Mouse (Mus musculus) CD4-positive helper T cell, adult 2 months (primary cell): Measurements from ENCODE around the gene Pyroxd1.
"Not testable (repeated sequence)": the region's sequence is repeated elsewhere in the genome, so short reads cannot be mapped to it uniquely, and the experiment has no call there.

Experiments
- DNase-seq: peaks from one replicate; pipeline ENCODE4 v3.0.0-alpha.2; 2012; ENCODE audit warnings: low read depth, missing footprints, low spot score

Gene Pyroxd1

DNA sequence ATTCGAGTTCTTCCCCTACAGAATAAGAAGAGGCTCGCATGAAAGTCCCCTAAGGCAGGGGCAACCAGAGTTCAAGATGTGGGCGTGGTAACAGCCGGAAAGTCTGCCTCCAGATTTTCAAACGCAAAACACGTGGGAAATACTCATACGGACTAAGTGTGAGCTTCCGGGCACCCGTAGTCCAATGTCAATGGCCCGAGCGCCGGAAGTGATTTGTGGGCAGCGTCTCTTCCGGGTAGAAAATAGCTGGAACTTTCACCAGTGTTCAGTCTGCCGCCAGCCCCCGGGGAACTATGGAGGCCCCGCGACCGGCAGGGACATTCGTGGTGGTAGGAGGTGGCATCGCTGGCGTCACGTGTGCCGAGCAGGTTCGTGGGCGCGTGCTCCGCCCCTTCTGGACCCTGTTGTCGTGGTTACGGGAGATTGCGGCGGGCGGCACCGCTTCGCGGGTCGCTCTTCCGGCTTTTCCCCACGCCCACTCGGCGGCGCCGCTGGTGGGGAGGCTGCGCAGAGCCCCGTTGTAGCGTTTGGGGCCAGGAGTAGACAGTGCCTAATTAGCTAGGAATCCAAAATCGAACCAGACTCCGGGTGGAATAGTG, at the start of gene Pyroxd1:
Gene Pyroxd1 (plus strand): TSS at position 215 of the 599 bp plus-strand sequence.
- DNase-seq: peak; percentile 92

DNA sequence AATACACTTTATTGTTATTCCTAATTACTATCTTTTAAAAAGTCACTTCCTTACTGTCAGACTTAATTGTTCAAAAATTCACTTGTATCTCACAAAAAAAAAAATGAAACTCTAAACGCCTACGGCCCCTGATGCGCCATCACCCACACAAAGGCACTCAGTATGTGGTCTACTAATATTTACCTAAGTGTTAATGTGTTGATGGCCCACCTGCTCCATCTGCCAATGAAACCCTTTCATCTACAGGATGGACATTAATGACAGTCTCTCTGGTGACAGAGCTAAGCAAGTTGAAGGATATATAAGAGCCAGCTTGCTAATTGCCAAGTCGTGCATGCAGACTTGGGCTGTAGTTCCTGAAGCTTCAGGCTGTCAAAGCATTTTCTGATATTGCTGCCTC, 47.4 kb upstream of the Pyroxd1 start, which contains the start of gene Iapp:
Gene Iapp (plus strand): TSS at position 326 of the 400 bp plus-strand sequence.
- DNase-seq: no peak

DNA sequence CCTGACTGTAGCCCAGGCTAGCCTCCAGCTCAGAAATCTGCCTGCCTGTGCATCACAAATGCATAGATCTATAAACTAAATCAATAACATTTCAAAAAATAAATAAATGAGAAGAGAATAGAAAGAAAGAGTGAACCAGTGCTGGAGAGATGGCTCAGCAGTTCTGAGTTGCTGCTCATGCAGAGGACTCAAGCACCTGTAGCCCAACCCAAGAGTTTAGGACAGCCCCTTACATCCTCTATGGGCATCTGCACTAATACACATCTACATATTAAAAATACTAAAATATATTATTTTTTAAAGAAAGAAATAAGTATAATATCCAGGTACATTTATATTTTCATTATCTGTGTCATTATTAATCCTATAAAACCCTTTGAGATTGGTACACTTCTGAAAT, 40.4 kb upstream of the Pyroxd1 start:
- no peak for DNase-seq

DNA sequence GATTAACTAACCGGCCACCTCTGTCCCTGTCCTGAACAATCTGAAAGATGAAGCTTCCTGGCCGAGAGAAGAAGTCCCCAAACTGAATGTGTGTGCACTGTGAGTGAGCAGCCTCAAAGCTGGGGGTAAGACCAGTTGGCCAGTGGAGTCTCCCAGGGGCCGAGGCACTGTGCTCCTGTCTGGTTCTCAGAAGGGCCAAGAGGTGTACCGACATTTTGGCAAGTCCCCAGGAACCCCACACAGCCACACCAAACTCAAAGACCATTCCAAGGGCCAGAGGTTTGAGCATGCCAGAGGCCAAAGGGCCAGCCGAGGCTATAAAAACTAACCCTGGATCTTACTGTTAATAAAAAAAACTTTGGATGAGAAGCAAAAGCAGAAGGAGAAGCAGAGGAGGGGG, 31.2 kb upstream of the Pyroxd1 start:
- no peak for DNase-seq

DNA sequence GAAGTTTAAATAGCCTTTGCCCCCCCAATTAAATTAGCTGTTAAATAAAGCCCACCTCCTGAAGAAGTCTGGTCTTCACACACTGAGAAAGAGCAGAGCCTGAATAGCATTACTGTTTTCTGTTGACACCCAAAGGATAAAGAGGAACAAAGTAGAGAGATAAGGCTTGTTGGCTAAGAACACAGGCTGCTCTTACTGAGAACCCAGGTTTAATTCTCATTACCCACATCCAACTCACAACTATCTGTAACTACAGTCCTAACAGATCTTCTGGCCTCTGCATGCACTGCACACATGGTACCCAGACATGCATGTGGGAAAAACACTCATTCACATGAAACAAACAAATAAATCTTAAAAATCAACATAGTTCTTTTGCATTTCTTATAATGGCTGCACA, 28.3 kb upstream of the Pyroxd1 start:
- DNase-seq: no peak

DNA sequence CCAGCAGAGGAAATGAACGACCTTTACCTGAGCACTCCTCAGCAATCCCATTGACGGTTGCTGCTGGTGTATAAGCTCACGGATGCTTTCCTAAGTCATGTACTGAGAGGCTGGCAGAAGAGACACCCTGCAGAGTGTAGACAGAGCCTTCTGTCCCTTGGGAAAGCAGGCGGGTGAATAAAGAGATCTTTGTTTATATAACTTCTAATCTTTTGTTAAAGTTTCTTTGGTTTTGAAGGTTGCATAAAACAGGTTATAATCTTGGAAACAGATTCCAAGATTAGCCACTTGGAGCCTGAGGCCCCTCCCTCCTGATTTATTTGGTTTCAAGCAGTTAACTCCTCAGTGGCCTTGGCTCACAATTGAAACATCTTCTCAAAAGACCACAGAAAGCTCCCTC, 22.6 kb upstream of the Pyroxd1 start, which contains the start of gene Slco1a5:
Gene Slco1a5 (minus strand): TSS at position 101 of the 400 bp plus-strand sequence.
- DNase-seq: no peak

DNA sequence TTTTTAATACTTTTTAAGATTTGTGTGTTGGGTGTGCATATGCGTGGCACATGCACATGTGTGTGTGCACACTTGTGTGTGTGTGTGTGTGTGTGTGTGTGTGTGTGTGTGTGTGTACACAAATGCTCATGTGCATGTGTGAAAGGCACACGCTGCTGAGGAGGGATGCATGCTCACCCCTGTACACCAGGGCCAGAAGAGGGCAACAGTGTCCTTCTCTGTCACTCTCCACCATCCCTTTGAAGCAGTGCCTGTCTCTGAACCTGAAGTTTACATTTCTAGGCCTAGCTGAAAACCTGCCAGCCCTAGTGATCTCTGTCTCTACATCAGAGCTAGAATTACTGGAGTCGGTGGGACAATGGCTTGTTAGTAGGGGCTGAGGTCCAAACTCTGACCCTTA, 18.9 kb upstream of the Pyroxd1 start:
- no peak for DNase-seq

DNA sequence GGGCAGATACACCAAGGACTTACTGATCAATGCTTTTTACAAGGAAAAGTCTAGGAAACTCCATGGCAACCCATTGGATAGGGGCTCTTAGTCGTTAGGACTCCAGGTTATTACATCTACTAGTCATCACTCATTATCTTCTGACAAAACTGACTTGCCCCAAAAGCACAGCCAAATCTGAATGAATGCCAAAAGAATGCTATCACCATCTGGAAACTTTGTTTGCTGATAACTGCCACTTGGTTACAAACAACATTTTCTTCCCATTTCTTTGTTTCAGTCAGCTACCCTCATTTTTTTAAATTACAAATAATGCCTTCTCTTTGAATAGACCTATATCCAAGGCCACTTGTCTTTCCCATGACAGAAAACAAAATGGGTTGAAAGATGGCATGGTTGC, 16.3 kb upstream of the Pyroxd1 start:
- no peak for DNase-seq

DNA sequence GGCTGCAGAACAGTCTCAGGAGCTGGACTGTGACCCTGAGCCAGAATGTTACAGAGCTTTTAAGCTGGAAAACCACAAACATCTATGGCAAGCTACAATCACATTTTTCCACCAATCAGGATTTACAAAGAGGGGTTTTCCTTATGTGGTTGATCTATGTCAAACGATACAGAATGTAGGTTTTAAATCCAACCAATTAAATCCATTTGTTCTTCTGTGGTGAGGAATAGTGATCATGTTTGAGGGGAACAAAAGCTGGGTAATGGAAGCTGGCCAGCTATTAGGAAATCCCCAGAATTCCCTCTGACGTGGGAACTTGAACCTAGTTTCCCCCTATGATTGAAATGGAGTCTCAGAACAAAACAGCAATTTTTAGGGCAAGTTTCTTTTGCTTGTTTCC, 6.5 kb upstream of the Pyroxd1 start:
- DNase-seq: no peak

DNA sequence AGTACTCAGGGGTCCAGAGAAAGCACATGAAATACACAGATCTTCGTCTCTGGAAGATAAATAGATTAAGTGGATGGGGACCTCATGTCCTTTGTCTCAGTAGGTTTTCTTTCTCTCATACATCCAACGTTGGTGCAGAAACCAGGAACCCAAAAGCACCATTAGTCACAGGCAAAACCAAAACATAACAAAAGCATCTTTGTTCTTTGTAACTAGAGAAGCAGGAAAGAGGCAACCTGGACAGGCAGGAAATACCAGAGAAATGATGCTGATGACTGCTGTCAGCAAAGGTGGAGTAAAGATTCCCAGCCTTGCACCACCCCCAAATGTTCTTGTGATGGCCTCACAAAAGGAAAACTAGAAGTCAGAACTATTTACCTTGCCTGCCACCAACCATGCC, 5.9 kb upstream of the Pyroxd1 start:
- no peak for DNase-seq

DNA sequence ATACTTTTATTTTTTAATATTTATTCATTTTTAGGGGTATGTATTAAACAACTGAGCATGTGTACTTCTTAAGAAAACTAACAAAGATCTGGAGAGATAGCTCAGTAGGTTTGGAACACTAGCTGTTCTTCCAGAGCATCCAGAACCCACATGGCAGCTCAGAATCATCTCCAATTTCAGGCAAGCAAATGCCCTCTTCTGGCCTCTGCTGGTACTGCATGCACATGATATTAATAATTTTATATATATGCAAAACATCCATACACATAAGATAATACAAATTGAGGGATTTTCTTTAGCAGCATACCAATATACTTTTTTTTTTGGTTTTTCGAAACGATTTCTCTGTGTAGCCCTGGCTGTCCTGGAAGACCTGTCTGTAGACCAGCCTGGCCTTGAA, 1.9 kb upstream of the Pyroxd1 start:
- DNase-seq: peak; percentile 67

DNA sequence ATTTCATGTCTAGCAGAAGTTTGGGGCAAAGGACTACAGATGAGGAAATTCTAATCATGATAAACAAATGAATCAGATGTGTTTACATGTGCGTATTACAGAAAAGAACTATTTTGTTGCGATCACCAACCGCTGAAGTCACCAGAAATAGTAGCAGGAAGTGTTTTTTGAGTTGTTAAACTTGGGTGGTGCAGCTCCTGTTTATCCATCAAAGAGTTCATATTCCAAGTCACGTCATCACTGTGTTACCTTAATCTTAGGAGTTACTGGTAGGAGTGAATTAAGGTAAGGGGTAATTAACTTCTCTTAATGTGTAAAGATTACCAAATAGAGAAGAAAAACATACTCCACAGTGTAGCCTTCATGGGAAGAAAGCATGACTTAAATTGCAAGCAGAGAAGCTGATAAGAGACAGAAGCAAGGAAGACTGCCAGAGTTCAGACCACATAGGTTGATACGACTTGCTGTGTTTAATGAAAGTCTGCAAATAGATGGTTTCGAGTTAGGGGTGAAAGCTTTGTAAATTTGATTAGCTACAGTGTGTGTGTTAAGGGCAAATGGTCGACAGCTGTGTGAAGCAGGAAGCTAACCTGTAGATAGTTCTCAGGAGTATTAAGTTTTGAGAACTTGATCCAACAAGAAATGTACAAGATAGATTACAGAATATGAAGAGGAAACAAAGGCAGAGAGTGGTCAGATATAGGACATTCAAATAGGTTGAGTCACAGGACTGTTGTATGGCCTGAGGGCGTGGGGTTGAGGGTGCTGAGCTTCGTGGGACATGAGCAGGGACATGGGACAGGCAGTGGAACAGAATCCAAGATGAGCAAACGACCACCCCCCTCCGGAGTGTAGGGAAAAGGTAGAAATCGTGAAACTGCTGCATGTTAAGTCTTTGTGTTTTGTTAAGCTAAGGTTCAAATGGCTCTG, 992 bp downstream of the Pyroxd1 start:
- DNase-seq: peak; percentile 32

DNA sequence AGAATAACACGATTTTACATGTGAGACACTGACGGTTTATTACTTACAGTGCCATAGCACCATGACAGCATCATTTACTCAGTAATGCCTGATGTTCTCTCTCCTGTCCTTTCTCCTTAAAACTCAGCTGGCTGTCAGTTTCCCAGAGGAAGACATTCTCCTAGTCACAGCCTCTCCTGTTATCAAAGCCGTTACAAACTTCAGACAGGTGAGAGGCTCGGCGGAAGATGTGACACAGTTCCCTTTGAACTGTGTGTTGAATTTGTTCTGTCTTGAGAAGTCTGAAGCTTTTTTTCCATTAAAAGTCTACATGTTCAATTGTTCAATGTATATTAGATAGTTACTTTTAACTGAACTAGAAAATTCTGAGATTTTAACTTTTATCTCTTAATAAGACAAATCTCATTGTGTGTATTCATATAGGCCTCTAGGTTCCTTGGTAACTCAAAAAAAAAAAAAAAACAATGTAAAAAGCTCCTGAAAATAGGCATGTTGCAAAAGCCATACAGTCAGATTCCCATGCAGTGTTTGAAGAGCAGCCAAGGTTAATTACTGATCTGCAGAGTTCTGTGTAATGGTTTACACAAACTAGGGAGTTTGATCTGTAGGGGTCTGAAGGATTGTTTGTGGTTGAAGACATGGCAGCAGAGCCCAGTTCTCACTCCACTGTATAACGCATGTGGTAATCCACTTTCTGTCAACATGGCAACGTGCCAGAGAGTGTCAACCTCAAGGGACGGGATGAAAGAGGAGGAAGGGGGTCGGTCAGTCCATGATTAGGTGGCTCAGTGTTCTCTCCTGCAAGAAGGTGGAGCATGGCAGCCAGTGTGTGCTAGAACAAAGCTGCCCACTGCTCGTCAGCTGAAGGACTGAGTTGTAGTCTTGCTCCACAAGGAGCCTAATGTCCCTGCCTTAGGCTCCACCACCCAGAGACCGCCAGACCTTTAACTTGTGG, 2.3 kb downstream of the Pyroxd1 start:
- DNase-seq: no peak

DNA sequence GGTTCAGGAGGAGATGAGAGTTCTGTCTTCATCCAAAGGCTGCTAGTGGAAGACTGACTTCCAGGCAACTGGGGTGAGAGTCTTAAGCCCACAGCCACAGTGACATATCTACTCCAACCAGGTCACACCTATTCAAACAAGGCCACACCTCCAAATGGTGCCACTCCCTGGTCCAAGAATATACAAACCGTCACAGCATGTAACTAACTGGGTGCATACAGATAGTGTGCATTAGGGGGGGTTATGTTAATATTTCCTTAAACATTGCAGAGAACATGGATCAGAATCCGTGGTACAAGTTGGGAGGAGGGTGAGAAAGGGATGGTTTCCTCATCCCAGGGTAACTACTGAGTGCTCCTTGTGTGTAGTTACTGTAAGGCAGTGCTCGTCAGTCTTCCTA, 6.6 kb downstream of the Pyroxd1 start:
- DNase-seq: not testable (repeated sequence)

DNA sequence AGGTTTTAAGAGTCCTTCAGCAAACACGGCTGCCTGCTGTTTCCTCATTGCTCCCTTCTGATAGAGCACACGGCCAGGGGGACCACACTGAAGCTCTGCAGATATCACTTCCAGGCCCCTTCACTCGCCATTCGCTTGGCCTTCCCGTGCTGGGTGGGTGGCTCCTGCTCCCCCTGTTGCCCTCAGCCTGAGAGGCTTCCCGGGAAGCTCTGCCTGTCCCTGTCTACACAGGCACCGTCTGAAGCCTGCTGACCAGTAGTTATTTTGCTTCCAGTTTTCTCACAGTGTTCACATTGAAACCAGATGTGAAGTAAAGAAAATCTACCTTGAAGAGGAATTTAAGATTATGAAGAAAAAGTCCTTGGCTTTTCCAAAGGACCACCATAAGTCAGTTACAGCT, 11.7 kb downstream of the Pyroxd1 start:
- no peak for DNase-seq

DNA sequence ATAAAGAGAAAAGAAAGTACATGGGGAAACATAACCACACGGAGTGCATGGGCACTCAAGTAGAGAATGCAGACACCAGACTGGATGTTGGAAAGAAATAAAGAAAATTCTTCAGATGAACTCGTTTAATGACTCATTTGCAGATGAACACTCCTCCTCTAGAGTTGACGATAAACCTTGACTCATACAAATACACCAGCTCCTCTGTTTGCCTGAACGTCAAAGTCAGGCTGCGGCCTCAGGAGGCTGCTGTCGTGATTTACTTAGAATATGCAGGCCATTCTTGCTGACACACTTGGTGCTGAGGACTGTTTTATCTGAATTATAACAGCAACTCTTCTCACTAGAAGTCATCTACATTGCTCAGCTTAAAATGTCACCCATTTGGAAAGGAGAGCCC, 16.6 kb downstream of the Pyroxd1 start:
- DNase-seq: no peak

DNA sequence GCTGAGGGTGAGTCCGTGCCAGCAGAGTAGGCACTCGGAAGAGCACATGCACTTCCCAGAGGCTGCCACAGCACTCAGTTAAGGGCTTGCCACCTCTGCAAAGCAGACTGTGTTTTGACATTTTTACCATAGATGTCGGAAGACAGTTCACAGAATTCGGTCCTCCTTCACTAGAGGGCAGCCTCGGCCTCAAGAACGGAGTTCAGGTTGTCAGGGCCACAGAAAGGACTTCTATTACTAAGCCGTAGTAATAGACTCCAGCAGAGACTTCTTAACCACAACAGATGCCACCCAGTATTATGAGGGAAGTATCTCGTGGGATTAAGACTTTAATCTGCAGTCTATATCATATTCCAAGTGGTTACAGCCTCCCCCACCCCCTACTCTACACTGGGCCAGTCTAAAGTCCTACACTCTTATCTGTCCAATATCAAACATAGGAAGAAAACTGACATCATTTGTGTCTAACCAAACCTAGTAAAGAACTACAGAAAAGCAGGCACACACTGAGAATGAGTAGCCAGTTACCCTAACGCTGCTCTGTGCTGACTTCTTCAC, 17.6 kb downstream of the Pyroxd1 start:
- no peak for DNase-seq

DNA sequence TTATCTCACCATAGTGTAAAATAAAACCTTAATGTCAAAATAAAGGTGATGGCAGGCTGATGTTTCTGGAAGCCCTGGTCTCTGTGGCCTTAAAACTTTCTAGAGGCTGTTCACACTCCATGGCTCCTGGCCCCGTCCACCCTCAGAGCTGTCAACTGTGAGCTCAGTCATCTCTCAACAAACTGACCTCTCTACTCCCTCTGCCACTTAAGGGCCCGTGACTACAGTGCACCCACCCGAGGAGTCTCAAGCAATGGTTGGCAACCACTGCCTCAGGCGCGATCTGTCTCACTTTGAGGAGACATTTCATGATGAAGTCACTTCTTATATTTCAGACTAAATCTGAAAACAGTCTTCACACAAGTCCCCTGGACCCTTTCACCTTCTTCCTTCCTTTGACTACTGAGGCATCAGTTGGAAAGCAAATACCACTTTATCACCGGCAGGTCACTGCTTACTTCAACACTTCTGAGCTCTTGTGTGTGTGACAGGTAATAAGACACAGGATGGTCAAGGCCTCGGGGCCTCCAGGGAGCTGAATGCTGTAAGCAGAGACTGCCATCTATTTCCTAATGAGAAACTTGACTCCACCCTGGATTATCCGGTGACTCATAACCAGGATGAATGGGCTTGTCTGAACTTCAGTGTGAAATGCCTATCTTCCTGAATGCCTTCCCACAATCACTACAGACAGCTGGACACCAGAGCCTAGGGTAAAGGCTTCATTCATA, 20.5 kb downstream of the Pyroxd1 start:
- DNase-seq: no peak

DNA sequence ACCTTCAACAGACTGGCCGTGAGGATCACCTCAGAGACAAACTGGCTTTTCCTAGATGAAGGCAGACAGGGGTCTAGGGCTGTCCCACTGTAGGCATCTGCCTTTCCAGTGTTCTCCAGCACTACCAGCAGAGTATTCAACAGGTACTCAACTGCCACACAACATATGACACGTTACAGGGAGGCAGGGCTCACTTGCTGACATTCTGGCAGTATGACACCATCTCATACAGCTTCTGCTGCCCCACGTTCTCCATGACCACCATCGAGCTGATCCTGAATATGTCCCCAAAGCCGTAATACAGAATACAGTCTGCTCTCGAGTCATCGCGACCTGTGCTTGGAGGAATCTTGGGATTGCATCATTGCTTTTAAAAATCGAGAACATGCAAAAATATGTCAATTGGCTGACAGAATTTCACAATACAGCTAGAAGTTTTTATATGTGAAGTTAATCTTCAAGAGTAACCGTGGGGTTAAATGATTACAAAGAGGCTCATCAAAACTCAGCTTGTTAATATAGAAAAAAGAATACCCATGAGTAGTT, 21.1 kb downstream of the Pyroxd1 start:
- no peak for DNase-seq

DNA sequence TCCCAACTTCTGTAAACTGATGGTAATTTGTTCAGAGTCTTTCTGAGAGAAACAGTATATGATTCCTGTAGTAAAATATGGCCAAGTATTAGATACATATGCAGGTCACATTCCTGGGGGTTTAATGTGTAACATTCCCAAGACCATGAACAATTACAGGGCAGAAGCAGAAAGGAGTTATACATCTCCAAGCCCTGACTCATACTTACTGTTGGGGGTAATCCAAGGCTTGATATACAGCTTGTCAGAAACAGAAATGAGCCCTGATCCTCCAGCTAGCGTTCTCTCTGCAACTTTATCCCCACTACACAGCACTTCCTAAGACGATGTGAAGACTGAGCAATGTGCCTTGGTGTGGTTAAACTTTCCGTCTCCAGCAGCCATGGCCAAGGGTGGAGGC, 22.1 kb downstream of the Pyroxd1 start:
- DNase-seq: no peak

DNA sequence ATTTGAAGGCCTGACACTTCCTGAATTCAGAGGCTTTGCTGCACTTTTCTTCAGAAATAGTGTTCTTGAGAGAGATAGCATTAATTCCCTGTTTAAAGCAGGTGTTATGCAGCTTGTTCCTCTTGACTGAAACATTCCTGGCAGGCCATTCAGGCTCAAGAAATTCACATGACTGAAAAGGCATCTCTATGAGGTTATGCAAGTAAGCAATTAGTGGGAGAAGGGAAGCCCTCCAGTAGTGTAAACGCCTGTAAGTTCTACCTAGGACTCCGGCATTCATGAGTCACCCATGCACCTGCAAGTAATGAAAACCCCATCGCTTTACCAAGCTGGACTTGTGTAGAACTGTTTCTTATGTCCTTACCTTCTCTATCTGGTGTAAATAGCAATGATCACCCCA, 24.1 kb downstream of the Pyroxd1 start:
- DNase-seq: no peak
